8 mouse cellular contexts compared by ENCODE assay signal in the genomic region with DNA sequence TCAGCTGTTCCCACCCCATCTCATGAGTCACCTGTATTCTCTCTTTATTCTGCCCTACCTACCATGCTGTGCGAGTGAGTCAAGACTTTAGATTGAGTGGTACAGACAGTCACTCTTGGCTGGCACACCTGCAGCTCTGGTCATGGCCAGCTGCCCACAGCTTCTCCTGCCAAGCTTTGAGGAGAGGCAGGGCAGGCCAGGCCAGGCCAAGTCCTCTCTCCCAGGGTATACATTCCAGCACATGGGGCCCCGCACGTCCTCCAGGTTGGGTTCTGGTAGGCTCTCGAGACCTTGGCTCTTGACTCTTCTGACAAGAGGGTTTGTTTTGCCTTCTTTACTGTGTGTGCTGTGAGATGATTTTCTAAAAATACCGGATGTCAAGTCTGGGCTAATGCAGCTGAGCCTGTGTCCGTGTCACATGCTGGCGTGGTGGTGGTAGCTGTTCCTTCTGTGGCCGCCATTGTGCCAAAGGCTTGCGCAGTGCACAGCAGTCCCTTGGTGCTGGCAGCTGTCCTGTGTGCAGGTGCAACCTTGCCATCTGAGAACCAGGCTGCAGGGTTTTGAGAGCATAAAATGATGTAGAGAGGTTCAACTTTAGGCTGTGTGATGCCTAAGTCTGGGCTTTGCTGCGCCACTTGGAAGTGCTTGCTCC. TPM values are rescaled to one million over a fixed set of nuclear protein-coding genes. Genes with fewer than 3 reads are reported as not detected.
DNase-seq lines count a peak whose midpoint lies in the region; ATAC-seq and TF ChIP-seq lines count a peak whose summit lies in the region.

No protein-coding gene starts in this region.

- peaks cover 22% of the 10 kb centered on the region; the same call in 1 of the 2 replicates for H3K36me3 ChIP-seq in heart, embryonic 15.5 days

- no peaks in the 10 kb centered on the region for H3K27me3 ChIP-seq in heart, embryonic 15.5 days

- peak overlapping the region; percentile 91 for H3K27ac ChIP-seq in heart, embryonic 15.5 days

- no peak overlapping the region for H3K4me3 ChIP-seq in heart, embryonic 15.5 days
- H3K4me3 ChIP-seq in lung, adult 2 months (replicated peaks; ENCODE audit: extremely low read depth, low read depth, low read length) = no peak overlapping the region

- 47% methylated on average over 10 of the region's 10 CpGs for WGBS in heart, embryonic 15.5 days
- WGBS in lung, adult 2 months = 69% methylated on average over 10 of the region's 10 CpGs

- TF ChIP-seq POLR2A in lung, adult 2 months (IDR thresholded peaks at IDR 0.05; ENCODE audit: borderline replicate concordance, extremely low read depth, low read depth, low read length) = no peak

- peak; percentile 62 for DNase-seq in adrenal gland, adult 2 months
- DNase-seq in adrenal gland, postnatal 4 days (ENCODE audit: low spot score in 2 of 2) = no peak
- DNase-seq in cerebellum, adult 9-10 months = peak; percentile 79
- peak; percentile 83 for DNase-seq in lung, adult 2 months
- no peak for DNase-seq in embryo, embryonic 9.5 days (ENCODE audit: extremely low spot score)
- DNase-seq in embryo, embryonic 11 days = no peak
- DNase-seq in right cerebral cortex, adult 2 months (ENCODE audit: low spot score in 2 of 2) = no peak

- H3K9ac ChIP-seq in heart, embryonic 15.5 days = no peak overlapping the region

- TF ChIP-seq CTCF in lung, adult 2 months (IDR thresholded peaks at IDR 0.05; ENCODE audit: insufficient read depth, low read length) = no peak

- H3K9me3 ChIP-seq in heart, embryonic 15.5 days (replicated peaks) = no peaks in the 10 kb centered on the region

- no peak overlapping the region for H3K4me2 ChIP-seq in heart, embryonic 15.5 days

- peaks cover 19% of the 10 kb centered on the region for H3K4me1 ChIP-seq in heart, embryonic 15.5 days (replicated peaks)
- no peaks in the 10 kb centered on the region; the same call in 1 of the 2 replicates for H3K4me1 ChIP-seq in lung, adult 2 months (ENCODE audit: control insufficient read depth, insufficient read depth, low read length)

- peak; percentile 92 for ATAC-seq in heart, embryonic 15.5 days (replicated peaks; ENCODE audit: insufficient number of reproducible peaks, insufficient read depth, low FRiP score, low read depth)

RNA-seq across cellular contexts. Expression of a gene that starts 47.2 kb away (rescaled TPM):
- 10 to 100 TPM; 29.8 to 57.4 TPM for total RNA-seq in adrenal gland, adult 2 months (2021)
- 29.0 and 30.2 TPM in 2 replicates for polyA plus RNA-seq in adrenal gland, adult 2 months (2012; rRNA removed)
- 10 to 100 TPM; 23.4 to 25.5 TPM for total RNA-seq in adrenal gland, postnatal 4 days (2021)
- polyA plus RNA-seq in heart, embryonic 15.5 days (2015; fragmentation: Nextera tagmentation; extraction: Ambion mirVana) = 3.2 and 3.4 TPM in 2 replicates
- polyA plus RNA-seq in lung, adult 2 months (2012; rRNA removed) = 8.6 and 12.8 TPM in 2 replicates

Comparison
In these comparisons a context has a peak if more than half of its experiments do, and no peak if none do; other contexts are left out.
1. DNase-seq: peak in adrenal gland, adult 2 months (single experiment), cerebellum, adult 9-10 months (single experiment) and lung, adult 2 months (single experiment); none in adrenal gland, postnatal 4 days (0 of 2), embryo, embryonic 9.5 days (single experiment), embryo, embryonic 11 days (single experiment) and right cerebral cortex, adult 2 months (0 of 2).